Mouse (Mus musculus) neural tube, embryonic 10.5 days (tissue): ENCODE results near the gene Ngly1.

ENCODE experiments used
- DNase-seq: peaks from one replicate; pipeline ENCODE4 v3.0.0-alpha.2; 2017; ENCODE audit warnings: low spot score; ENCODE audit errors: extremely low spot score

The Ngly1 gene

DNA sequence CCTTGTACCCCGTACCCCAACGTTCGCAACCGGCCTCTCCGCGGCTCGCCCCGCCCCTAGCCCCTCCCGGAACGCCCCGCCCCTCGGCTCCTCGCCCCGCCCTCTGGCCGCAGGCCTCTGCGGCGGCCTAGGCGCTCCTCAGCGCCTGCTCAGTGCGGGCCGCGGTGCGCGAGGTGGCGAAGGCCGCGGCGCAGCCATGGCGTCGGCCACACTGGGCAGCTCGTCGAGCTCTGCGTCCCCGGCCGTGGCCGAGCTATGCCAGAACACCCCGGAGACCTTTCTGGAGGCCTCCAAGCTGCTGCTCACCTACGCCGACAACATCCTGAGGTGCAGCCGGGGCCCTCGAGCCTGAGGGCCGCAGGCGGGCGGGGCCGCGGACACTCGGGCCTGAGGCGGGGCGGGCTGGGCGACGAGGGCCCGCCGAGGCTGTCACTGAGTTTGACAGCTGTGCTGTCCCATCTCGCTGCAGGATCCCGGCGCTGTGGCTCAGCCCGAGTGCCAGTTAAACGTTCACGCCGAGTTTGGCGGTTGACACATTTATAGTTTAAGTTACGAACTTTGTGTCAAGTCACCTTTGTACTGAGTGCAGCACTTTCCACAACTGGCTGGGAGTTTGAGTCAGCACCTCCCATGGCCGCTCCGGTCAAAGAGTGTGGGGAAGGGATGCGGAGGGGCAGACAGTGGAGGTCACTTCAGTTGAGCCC lies at the start of gene Ngly1, which contains the start of gene Oxsm:
TSS of gene Ngly1 (plus strand) at position 110 of the 704 bp plus-strand sequence.
TSS of gene Oxsm (minus strand) at position 638 of the 704 bp plus-strand sequence.
- peak; percentile 86 for DNase-seq

DNA sequence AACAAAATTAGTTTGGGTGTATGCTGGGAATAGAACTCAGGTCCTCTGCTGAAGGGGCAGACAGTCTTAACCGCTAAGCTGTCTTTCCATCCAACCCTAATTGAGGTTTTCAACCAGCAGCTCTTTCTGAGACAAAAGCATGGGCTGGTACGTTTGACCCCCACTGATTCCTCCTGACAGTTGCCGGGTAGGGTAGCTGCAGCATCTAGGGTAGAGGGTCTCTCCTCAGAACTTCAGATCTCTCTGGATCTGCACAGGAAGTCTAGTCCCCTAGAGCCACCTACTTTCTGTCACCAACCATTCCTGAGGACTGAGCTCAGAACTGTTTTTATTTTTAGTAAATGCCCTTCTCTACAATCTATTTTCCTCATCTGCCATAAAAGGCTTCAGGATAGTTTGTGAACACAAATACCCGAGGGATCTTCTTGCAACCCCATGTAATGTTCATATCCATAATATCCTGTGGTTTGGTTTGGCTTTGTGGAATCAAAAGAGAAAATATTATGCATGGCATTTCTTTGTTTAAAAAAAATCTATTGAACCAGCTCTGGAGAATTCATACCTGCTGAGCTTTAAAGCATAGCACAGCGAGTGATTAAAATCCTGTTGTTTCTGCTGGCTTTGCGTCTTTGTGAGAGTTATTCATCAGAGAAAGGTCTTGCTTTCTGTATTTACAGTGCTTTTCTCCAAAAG lies 48.7 kb upstream of the Ngly1 start:
- DNase-seq = no peak

DNA sequence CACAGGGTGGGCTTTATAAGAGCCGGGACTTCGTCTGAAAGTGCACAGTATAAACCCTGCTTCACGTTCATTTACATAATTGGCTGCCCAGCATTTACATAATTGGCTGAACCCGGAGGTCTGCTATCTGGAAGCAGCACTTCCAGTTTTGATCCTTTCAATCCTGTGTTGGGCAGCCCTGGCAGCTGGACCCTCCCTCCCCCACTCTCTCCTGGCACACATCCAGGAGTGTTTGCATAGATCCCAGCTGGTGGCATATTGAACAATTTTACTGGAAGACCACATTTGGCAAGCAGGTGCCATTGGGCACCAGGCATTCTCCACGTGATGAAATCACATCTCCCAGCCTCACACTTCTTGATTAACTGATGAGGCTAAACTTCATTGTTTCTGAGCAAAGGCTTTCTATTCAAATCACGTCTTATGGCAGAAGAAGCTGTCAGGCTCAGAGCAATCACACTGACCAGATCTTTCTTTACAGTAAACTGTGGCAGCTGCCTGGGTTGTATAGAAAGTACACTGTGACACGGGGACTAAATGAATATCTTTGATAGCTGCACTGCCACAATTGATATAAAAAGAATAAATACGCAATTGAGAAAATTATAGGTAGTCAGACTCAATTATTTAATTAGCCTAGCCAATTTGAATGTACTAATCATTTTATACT lies 48.0 kb upstream of the Ngly1 start:
- DNase-seq = no peak

- no peak for DNase-seq
Measured at GRCm38 (mm10) chr14:16201673-16202072, 47.4 kb upstream of the Ngly1 start.

- no peak for DNase-seq
Measured at GRCm38 (mm10) chr14:16207722-16208121, 41.4 kb upstream of the Ngly1 start.

DNA sequence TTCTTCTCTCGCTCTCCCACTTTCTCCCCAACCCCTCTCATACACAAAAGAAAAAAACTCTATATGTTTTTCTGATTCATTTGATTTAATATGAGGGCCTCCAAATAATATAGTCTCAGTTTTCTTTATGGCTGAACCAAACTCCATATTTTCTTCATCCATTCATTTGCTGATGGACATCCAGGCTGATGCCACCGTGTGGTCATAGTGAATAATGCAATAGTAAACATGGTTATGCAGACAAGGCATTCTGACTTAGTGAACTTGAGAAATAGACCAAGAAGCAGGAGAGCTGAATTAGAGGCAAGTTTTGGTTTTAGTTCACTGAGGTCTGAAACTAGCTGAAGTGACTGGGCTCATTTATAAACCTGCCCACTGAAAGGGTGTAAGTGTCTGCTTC lies 30.1 kb upstream of the Ngly1 start:
- no peak for DNase-seq

- no peak for DNase-seq
Measured at GRCm38 (mm10) chr14:16229395-16229794, 19.7 kb upstream of the Ngly1 start.

DNA sequence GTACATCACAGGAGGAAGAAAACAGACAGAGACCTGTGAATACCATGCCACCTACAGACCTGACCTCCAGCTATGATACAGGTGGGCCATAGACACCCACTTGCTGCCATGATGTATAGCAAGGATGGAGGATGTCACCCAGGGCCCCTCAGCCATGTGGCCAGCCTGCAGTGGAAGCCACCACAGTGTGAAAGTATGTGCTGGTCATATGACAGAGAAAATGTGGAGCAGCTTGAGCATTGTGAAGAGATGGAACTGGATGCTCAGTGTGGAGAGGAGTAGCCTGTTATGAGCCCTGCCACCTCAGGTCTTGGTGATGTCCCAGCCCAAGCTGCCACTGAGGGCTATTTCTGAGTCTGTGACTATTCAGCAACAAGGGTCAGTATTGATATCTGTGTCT lies 18.5 kb upstream of the Ngly1 start:
- DNase-seq = no peak

DNA sequence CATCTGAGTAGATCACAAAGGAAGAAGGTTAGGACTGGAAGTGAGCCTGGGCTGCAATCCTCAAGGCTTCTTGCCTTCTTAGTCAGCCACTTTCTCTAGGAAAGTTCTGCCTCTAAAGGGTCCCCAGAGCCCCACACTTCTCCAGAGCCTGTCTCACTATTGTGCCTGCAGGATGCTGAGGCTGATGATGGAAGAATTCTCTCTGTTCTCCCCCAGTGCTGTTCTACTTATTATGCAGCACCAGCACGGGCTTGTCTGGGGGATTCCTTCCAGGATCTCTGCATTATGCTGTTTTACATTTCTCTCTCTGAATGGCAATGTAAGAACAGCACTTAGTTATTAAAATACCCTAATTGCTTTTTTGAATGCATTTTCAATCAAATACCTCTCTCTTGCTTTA lies 15.6 kb upstream of the Ngly1 start:
- no peak for DNase-seq

DNA sequence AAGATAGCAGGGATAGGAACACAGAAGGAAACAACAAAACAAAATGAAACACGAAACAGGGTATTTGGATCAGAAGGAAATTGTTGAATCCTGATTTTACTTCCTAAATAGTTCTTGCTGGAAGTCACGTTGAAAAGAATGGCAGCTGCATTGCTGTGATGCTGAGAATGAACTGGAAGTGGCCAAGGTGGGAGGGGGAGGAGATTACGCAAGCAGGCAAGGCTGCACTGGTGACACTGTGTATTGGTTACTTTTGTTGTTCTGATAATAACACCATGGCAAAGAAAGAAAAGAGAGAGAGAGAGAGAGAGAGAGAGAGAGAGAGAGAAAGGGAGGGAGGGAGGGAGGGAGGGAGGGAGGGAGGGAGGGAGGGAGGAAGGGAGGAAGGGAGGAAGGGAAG lies 12.6 kb upstream of the Ngly1 start:
- no peak for DNase-seq

DNA sequence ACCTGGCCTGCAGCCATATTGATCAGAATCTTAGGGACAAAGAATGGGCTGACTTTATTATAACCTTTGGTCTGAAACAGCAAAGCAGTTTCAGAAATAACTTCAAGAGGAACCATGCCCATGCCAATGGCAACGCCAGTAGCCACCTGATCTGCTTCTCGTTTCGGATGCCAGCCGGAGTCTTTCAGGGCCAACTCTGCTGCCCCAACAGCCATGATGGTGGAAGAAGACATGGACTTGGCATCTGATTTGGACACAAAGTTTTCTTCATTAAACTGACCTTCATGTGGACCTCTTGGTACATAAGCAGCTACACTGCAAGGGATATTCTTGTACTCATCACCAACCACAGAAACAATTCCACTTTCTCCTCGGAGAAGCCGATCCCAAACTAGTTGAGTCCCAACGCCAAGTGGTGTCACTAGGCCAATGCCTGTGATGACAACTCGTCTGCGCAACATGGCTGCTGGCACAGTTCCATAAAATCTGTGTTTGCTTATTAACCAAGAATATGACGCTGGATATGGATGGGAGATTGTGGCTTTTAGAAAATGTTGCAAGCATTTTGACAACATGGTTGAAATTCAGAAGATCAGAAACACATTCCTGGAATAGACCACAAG lies 6.8 kb upstream of the Ngly1 start:
- DNase-seq = no peak

DNA sequence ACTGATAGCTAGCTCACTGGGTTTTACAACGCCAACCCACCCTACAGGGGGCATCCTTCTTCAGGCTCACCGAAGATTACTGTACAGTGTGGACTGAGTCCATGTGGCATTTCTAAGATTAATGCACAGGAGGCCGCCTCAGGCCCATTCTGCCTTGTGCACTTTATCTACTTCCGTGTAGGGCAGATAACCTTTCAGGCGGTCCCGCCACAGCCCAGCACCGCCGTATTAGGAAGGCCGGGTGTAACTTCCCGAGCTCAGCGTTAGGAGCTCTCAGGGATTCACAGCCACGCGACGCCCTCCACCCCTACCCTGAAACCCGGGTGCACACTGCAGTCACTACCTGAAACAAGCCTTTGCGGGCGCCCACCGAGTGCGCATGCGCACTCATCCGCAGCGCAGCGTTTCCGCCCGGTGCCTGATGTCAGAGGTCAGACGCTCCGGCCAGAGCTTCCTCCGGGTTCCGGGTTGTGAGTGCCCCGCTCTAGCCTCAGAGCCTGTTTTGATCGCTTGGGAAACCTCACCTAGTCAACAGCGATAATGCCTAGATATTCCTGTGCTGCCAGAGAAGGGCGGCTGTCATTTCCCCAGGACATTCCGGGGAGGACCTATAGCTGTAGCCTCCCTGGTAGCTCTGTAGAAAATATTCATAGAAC lies 6.0 kb upstream of the Ngly1 start:
- peak; percentile 89 for DNase-seq

- no peak for DNase-seq
Measured at GRCm38 (mm10) chr14:16243603-16244209, 5.4 kb upstream of the Ngly1 start.

- DNase-seq = no peak
Measured at GRCm38 (mm10) chr14:16244370-16244769, 4.7 kb upstream of the Ngly1 start.

GRCm38 (mm10) chr14:16245127-16245526 lies 4.0 kb upstream of the Ngly1 start:
- DNase-seq = no peak

GRCm38 (mm10) chr14:16246340-16246912 lies 2.7 kb upstream of the Ngly1 start:
- DNase-seq = no peak

DNA sequence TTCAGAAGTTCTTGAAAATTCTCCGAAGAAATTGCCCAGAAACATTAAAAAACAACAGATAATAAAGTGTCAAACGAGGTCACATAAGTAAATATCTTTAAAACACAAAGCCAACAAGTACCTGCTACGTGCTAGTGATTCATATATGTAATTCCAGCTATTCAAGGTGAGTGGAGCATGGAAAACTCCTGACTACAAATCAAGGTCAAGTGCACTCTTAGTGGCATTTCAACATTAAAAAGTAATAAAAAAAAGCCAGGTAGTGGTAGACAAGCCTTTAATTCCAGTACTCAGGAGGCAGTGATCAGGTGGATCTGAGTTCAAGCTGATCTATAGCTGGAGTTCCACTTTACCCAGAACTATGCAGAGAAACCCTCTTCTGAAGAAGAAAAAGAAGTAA lies 945 bp upstream of the Ngly1 start:
- DNase-seq = no peak

GRCm38 (mm10) chr14:16248603-16249157 lies 400 bp upstream of the Ngly1 start:
- DNase-seq = no peak

DNA sequence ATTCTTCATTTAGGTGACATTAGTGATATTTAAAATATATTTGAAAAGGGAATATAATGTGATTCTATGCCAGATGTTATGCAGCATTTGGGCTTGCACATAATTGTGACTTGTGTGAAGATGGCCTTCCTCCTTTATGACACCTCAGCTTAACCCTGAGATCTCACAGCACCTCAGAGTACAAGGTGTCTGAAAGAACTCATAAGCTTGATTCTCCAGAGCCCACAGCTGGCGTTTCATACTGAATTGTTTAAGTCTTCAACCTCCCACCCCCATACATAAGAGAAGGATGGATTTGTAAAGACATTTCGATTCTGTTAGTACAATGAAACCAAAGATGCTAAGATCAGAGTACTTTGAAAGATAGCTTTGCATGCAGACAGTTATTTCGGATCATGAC lies 1.0 kb downstream of the Ngly1 start:
- no peak for DNase-seq

DNA sequence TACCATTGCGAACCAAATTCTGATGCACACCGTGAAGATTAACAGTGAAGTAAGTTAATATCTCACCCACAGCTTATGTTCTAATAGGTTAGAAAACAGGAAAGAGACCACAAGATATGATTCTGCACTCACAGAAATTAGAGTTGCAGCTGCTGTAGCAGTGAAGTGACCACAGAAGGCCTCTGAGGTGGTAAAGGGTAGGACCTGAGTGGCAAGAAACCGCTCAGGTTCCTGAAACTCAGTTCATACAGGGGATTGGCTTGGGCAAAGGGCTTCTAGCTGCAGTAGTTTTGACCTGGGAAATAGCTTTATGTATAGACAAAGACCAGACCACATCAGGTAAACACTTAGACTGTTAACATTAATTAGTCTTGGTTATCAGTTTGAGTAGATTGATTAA lies 6.7 kb downstream of the Ngly1 start:
- no peak for DNase-seq
